Comparison of ENCODE assay signal across 26 mouse cellular contexts in genomic region chr1:105324636-105325035, GRCm38 (mm10).
"Had no signal": no experiment of that assay in that cellular context is flagged by ENCODE, and none has a peak within 500 bp of the region (broad histone marks: within the 10 kb centered on the region; RNA-seq: fewer than 3 reads in every experiment).

No protein-coding gene starts in this region.

- H3K4me3 ChIP-seq: heart, embryonic 13.5 days; heart, embryonic 15.5 days; hindbrain, embryonic 15.5 days; kidney, embryonic 15.5 days; limb, embryonic 10.5 days; limb, embryonic 12.5 days; liver, embryonic 13.5 days; liver, embryonic 15.5 days had no signal

- H3K9me3 ChIP-seq: heart, embryonic 15.5 days; hindbrain, embryonic 15.5 days; kidney, embryonic 15.5 days; limb, embryonic 10.5 days; limb, embryonic 12.5 days; liver, embryonic 13.5 days; liver, embryonic 15.5 days had no signal

- ATAC-seq: hindbrain, postnatal 0 days; intestine, embryonic 16.5 days had no signal

- DNase-seq: gastrocnemius, postnatal 14 days; gastrocnemius, postnatal 36 days; heart, adult 18-20 months; heart, postnatal 14 days; heart, postnatal 36 days; kidney, adult 11 months; kidney, adult 2 months; kidney, adult 9 months; kidney, postnatal 14 days; kidney, postnatal 36 days; layer of hippocampus, adult 9-11 months; layer of hippocampus, postnatal 36 days; liver; liver, embryonic 13.5 days had no signal

- H3K36me3 ChIP-seq: heart, embryonic 13.5 days; heart, embryonic 15.5 days; hindbrain, embryonic 15.5 days; kidney, embryonic 15.5 days; limb, embryonic 10.5 days; limb, embryonic 12.5 days; liver, embryonic 13.5 days; liver, embryonic 15.5 days had no signal

- H3K27me3 ChIP-seq: heart, embryonic 13.5 days; heart, embryonic 15.5 days; hindbrain, embryonic 15.5 days; kidney, embryonic 15.5 days; limb, embryonic 12.5 days; liver, embryonic 13.5 days; liver, embryonic 15.5 days had no signal

- H3K4me1 ChIP-seq: heart, embryonic 13.5 days; heart, embryonic 15.5 days; hindbrain, embryonic 15.5 days; kidney, embryonic 15.5 days; limb, embryonic 10.5 days; limb, embryonic 12.5 days; liver, embryonic 13.5 days; liver, embryonic 15.5 days had no signal

- H3K9ac ChIP-seq: heart, embryonic 13.5 days; heart, embryonic 15.5 days; hindbrain, embryonic 15.5 days; kidney, embryonic 15.5 days; limb, embryonic 12.5 days; liver, embryonic 13.5 days; liver, embryonic 15.5 days had no signal

- H3K27ac ChIP-seq: heart, embryonic 13.5 days; heart, embryonic 15.5 days; hindbrain, embryonic 15.5 days; hindbrain, postnatal 0 days; kidney, embryonic 15.5 days; kidney, postnatal 0 days; limb, embryonic 10.5 days; limb, embryonic 12.5 days; liver, embryonic 13.5 days; liver, embryonic 15.5 days had no signal

- H3K4me2 ChIP-seq: heart, embryonic 11.5 days; heart, embryonic 13.5 days; heart, embryonic 15.5 days; hindbrain, embryonic 15.5 days; kidney, embryonic 15.5 days; limb, embryonic 12.5 days; liver, embryonic 11.5 days; liver, embryonic 13.5 days; liver, embryonic 15.5 days had no signal
